Mouse (Mus musculus) lung, adult 2 months (tissue): ENCODE measurements around the gene Spred1.

Experiments
- CTCF ChIP-seq: fragments of 200-500 bp; IDR thresholded peaks from 2 replicates; pipeline ENCODE4 v1.5.1; 2011; ENCODE audit warnings: mild to moderate bottlenecking, low read length, control low read depth; ENCODE audit not compliant: insufficient read depth
- POLR2A ChIP-seq: fragments of 200-500 bp; IDR thresholded peaks from 2 replicates; pipeline ENCODE4 v1.6.1; 2011; ENCODE audit warnings: low read depth, mild to moderate bottlenecking, control low read depth, low read length, borderline replicate concordance; ENCODE audit errors: extremely low read depth

- TF ChIP-seq CTCF (no peak), POLR2A (no peak)
These were observed 49.6 kb upstream of the Spred1 start for GRCm38 (mm10) chr2:117071596-117071995.
